Mouse (Mus musculus) liver, embryonic 15.5 days (tissue): ENCODE data around the gene Ipo7. TPM values are rescaled to one million over a fixed set of nuclear protein-coding genes. Genes with fewer than 3 reads are reported as not detected.

Source experiments
- polyA plus RNA-seq: library from polyadenylated mRNA; unstranded; fragments of >200 nt; fragmentation: Nextera tagmentation; extraction: Ambion mirVana; gene quantifications from 2 replicates; pipeline ENCODE4 v1.2.1, GENCODE M21; 2015

The Ipo7 gene
- polyA plus RNA-seq, 1 experiment from 2014 or later: 18.4 TPM

Other genes starting within 250 kb of the Ipo7 start
- 0.23 and 0.28 TPM in 2 replicates for gene Nrip3, start 236.2 kb upstream of the Ipo7 start, polyA plus RNA-seq
- gene Scube2, start 152.6 kb upstream of the Ipo7 start, polyA plus RNA-seq: 0.05 and 0.22 TPM in 2 replicates
- 7.1 and 7.6 TPM in 2 replicates for gene Dennd5a, start 57.8 kb upstream of the Ipo7 start, polyA plus RNA-seq
- gene Tmem41b, start 31.3 kb upstream of the Ipo7 start, polyA plus RNA-seq: 25.0 and 27.9 TPM in 2 replicates
- gene Zfp143, start 42.9 kb downstream of the Ipo7 start, polyA plus RNA-seq: 10.2 and 10.3 TPM in 2 replicates
- 9.0 and 9.1 TPM in 2 replicates for gene Wee1, start 103.8 kb downstream of the Ipo7 start, polyA plus RNA-seq
- 7.8 and 9.0 TPM in 2 replicates for gene Swap70, start 203.4 kb downstream of the Ipo7 start, polyA plus RNA-seq